Mouse (Mus musculus): Measurements from ENCODE around the gene Rlim. TPM values are rescaled to one million over a fixed set of nuclear protein-coding genes. Genes with fewer than 3 reads are reported as not detected.

The Rlim gene
- total RNA-seq, 4 experiments from 2014 or later, result 51.0 to 67.6 (median 62.5) TPM

Other genes with a start within 250 kb of the Rlim start
- 10 to 100 TPM; 15.5 to 67.8 (median 38.5) TPM for gene Slc16a2, start 159.3 kb downstream of the Rlim start, total RNA-seq (2022)
- gene Nexmif, start 219.9 kb upstream of the Rlim start, total RNA-seq (2022), result 10 to 100 TPM; 12.0 to 16.8 (median 13.1) TPM

Measured in adrenal gland, adult 8-10 months (tissue).